Mouse (Mus musculus): ENCODE measurements around the gene Gm28047.

- TF ChIP-seq CTCF (IDR thresholded peaks at IDR 0.05; ENCODE audit: low read depth, low read length) (no peak), POLR2A (IDR thresholded peaks at IDR 0.05; ENCODE audit: extremely low read depth, insufficient read depth, low read length) (no peak)
Measured at GRCm38 (mm10) chr15:102516728-102517404, 108.0 kb downstream of the Gm28047 start, which contains the start of gene Map3k12.

Measured in liver, adult 2 months (tissue).